Mouse (Mus musculus) intestine, embryonic 16.5 days (tissue): ENCODE results near the gene Bbs5. TPM values are rescaled to one million over a fixed set of nuclear protein-coding genes. Genes with fewer than 3 reads are reported as not detected.
"Not testable (repeated sequence)": the region's sequence is repeated elsewhere in the genome, so short reads cannot be mapped to it uniquely, and the experiment has no call there.

Experiments
- ATAC-seq: fragments of 200-750 bp; cut with Nextera tagmentation; 2 replicates; pipeline ENCODE4 v1.8.0; 2017; ENCODE audit warnings: moderate TSS enrichment, moderate library complexity
- H3K27ac ChIP-seq: fragments of 300-500 bp; sonication (generic); 2 replicates; pipeline ENCODE4 v1.5.1; 2014; ENCODE audit warnings: mild to moderate bottlenecking, low read length
- H3K27me3 ChIP-seq: fragments of 300-500 bp; sonication (generic); replicated peaks from 2 replicates; pipeline ENCODE4 v1.6.1; 2014; ENCODE audit warnings: low read length, control low read depth, mixed read lengths; ENCODE audit not compliant: control insufficient read depth, insufficient read depth
- H3K36me3 ChIP-seq: fragments of 300-500 bp; sonication (generic); 2 replicates; pipeline ENCODE4 v1.6.1; 2014; ENCODE audit warnings: low read length, control low read depth; ENCODE audit not compliant: control insufficient read depth, insufficient read depth
- H3K4me1 ChIP-seq: fragments of 300-500 bp; sonication (generic); 2 replicates; pipeline ENCODE4 v1.6.1; 2014; ENCODE audit warnings: low read length, control low read depth, mixed read lengths; ENCODE audit not compliant: control insufficient read depth, insufficient read depth
- H3K4me2 ChIP-seq: fragments of 300-500 bp; sonication (generic); 2 replicates; pipeline ENCODE4 v1.6.1; 2014; ENCODE audit warnings: low read depth, low read length, control low read depth
- H3K4me3 ChIP-seq: fragments of 300-500 bp; sonication (generic); 2 replicates; pipeline ENCODE4 v1.5.1; 2014; ENCODE audit warnings: mild to moderate bottlenecking, low read length
- H3K9ac ChIP-seq: fragments of 300-500 bp; sonication (generic); 2 replicates; pipeline ENCODE4 v1.6.1; 2014; ENCODE audit warnings: low read depth, low read length
- H3K9me3 ChIP-seq: fragments of 300-500 bp; sonication (generic); 2 replicates; pipeline ENCODE4 v1.6.1; 2016; ENCODE audit warnings: low read length, control low read depth; ENCODE audit not compliant: control insufficient read depth
- WGBS: fragments of 180-500 bp; shearing (Covaris S2); extraction: QIAGEN DNeasy Blood & Tissue Kit; methylation state at CpG from one replicate; pipeline ENCODE4 v1.1.7; 2014; 5-methylcytosine and 5-hydroxymethylcytosine counted together
- polyA plus RNA-seq: library from polyadenylated mRNA; unstranded; fragments of >200 nt; fragmentation: Nextera tagmentation; extraction: Ambion mirVana; gene quantifications from 2 replicates; pipeline ENCODE4 v1.2.1, GENCODE M21; 2015

The Bbs5 gene
- polyA plus RNA-seq, 1 experiment from 2014 or later: 11.1 TPM

DNA sequence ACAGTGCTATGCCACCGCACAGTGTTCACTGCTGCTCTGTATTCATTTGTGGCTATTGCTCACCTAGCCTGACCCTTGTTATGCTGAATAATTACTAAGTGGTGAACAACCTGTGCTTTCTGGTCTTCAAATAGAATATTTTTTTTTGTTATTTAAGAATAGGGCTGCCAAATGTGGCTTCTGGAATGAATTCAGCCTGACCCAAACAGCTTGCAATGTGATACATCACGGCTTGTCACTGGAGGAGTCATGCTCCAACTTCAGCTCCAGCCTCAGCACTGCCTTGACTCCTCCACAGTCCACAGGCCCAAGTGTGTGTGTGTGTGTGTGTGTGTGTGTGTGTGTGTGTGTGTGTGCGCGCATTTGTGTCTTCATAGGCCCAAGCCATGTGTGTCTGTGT lies 12.4 kb downstream of the Bbs5 start:
- Histone ChIP-seq H3K4me2 (no peak overlapping the region), H3K9ac (no peak overlapping the region), H3K9me3 (no peaks in the 10 kb centered on the region), H3K27ac (no peak overlapping the region), H3K4me1 (no peaks in the 10 kb centered on the region), H3K36me3 (no peaks in the 10 kb centered on the region), H3K4me3 (no peak overlapping the region), H3K27me3 (no peaks in the 10 kb centered on the region)
- WGBS: 95% methylated on average over 4 of the region's 4 CpGs
- no peak for ATAC-seq

DNA sequence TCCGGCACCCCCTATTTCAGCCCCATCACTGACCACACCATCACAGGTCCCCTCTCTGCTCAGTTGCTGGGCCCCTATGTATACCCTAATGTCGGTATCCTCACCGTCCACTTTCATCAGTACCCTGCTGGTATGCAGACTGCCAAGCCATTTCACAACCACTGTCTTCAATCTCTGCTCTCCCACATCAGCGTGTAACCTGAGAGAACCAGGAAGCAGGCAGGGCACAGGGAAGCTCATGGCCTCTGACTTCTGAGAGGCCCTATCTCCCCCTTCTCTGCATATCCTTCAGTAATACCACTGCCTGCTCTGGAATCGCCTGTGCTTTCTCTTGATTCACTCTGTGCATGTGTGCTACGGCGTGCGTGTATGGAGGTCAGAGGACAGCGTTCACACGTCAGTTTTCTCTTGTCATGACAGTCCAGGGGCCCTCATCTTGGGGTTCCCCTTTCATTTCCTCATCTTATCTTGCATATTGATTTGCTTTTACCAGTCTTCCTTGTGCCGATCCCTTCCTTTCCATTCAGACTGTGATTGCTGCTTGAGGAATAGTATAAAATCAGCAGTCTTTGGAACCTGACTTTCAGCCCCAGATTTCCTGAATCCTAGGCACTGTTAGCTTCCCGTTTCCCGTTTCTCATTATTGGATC lies 17.0 kb downstream of the Bbs5 start:
- WGBS: 75% methylated on average over 13 of the region's 13 CpGs
- Histone ChIP-seq H3K9me3 (no peaks in the 10 kb centered on the region), H3K4me2 (no peak overlapping the region), H3K27ac (no peak overlapping the region), H3K36me3 (no peaks in the 10 kb centered on the region), H3K9ac (no peak overlapping the region), H3K4me3 (no peak overlapping the region), H3K4me1 (no peaks in the 10 kb centered on the region), H3K27me3 (no peaks in the 10 kb centered on the region)
- peak; percentile 81 for ATAC-seq

DNA sequence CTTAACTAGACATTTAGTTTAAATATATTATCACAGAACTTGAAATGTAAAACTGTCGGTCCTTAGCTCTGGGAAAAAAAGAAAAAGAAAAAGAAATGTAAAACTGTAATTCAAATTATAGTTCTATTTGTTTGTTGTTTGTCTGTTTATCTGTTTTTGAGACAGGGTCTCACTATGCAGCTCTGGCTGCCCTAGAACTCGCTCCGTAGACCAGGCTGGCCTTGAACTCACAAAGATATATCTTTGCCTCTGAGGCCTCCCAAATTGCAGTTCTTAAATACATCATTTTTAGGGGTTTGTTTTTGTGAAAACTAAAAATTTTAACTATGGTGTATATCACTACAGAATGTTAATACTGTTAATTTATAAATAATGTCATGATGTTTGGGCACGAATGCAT lies 20.7 kb downstream of the Bbs5 start:
- no peak for ATAC-seq
- no peaks in the 10 kb centered on the region for H3K4me1 ChIP-seq
- WGBS: 89% methylated on average over 4 of the region's 4 CpGs
- no peak overlapping the region for H3K9ac ChIP-seq
- no peaks in the 10 kb centered on the region for H3K9me3 ChIP-seq
- H3K4me3 ChIP-seq: no peak overlapping the region
- no peak overlapping the region for H3K4me2 ChIP-seq
- no peaks in the 10 kb centered on the region for H3K36me3 ChIP-seq
- H3K27ac ChIP-seq: no peak overlapping the region
- no peaks in the 10 kb centered on the region for H3K27me3 ChIP-seq

DNA sequence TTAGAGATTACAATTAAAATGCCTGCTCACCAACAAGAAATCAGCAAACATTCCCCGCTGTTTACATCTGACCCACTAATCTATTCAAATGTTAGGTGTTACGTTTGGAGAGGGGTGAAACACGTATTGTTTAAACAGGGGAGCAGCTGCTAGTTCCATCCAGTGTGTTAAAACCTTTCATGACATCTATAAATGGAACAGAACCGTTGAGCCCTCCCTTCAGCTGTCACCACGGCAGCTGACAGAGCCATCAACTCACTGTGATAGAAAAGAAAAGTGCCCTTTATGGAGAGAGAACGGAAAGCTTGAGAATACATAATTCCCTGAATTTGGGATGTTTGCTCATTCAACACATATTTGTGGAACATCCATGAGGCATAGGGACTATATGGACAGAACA lies 21.4 kb downstream of the Bbs5 start:
- no peak for ATAC-seq
- Histone ChIP-seq H3K9me3 (no peaks in the 10 kb centered on the region), H3K27ac (no peak overlapping the region), H3K9ac (no peak overlapping the region), H3K36me3 (no peaks in the 10 kb centered on the region), H3K4me2 (no peak overlapping the region), H3K27me3 (no peaks in the 10 kb centered on the region), H3K4me3 (no peak overlapping the region), H3K4me1 (no peaks in the 10 kb centered on the region)
- WGBS: 76% methylated on average over 6 of the region's 6 CpGs

DNA sequence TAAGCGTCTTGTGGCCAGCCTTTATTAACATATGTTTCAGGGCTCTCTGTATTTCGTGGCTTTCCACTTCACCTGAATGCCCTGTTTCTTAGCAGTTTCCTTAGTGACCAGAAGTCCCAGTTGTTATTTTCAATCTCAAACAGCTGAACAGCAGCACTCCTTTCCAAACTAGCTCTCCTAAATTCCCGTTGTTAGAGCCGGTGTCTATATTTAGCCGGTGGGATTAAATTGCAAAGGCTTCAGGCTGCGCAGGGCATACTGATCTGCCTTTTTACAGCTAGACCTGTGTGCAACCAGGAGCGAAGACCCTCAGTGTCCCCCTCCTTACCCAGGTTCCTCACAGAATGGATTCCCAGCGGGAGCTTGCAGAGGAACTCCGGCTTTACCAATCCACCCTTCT lies 22.9 kb downstream of the Bbs5 start, which contains the start of gene Klhl41:
Gene Klhl41, plus strand, starts transcription at position 268 of the 400 bp plus-strand sequence.
- no peaks in the 10 kb centered on the region for H3K36me3 ChIP-seq
- H3K9me3 ChIP-seq: no peaks in the 10 kb centered on the region
- H3K4me1 ChIP-seq: no peaks in the 10 kb centered on the region
- ATAC-seq: no peak
- H3K27ac ChIP-seq: no peak within 1 kb of the TSS
- no peak within 1 kb of the TSS for H3K4me2 ChIP-seq
- H3K27me3 ChIP-seq: no peaks in the 10 kb centered on the region
- 86% methylated on average over 9 of the region's 9 CpGs for WGBS
- no peak within 1 kb of the TSS for H3K4me3 ChIP-seq
- H3K9ac ChIP-seq: no peak within 1 kb of the TSS

DNA sequence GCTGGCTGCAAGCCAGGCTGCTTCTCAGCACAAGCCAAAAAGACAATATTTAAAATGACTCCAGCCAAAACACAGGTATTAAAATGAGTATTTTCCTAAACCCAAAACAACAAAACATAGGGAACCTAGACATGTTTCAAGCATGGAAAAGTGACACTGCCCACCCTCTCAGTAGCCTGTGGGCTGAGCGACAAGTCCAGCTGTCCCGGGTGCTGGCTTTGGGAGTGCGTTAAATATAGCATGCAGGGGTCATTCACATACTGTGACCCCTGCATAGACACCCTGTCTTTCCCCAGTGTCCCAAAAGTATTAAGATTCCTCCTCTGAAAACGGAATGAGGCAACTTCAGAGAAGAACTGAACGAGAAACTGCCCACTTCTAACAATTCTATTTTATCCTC lies 26.8 kb downstream of the Bbs5 start:
- Histone ChIP-seq H3K4me2 (no peak overlapping the region), H3K27ac (no peak overlapping the region), H3K4me3 (no peak overlapping the region), H3K9ac (no peak overlapping the region), H3K9me3 (no peaks in the 10 kb centered on the region), H3K27me3 (no peaks in the 10 kb centered on the region), H3K4me1 (no peaks in the 10 kb centered on the region), H3K36me3 (no peaks in the 10 kb centered on the region)
- no peak for ATAC-seq
- whole genome bisulfite sequencing: 70% methylated on average over 5 of the region's 5 CpGs

DNA sequence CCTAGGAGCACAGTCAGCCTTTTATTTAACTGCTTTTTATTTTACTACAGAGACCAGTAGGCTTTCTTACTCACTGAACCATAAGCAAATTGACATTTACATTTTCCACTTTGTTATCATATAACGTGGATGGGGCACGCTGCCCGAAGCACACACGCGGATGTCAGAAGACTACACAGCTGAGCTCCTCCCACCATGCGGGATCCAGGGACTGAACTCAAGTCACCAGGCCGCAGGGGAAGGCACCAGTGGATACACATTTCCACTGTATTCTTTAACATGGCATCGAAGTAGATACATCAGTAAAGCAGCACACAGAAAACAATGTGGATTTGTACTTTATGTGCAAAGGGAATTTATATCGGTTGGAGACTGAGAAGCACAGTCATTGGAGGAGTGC lies 28.3 kb downstream of the Bbs5 start:
- H3K36me3 ChIP-seq: no peaks in the 10 kb centered on the region
- ATAC-seq: no peak
- H3K9me3 ChIP-seq: no peaks in the 10 kb centered on the region
- WGBS: 89% methylated on average over 9 of the region's 9 CpGs
- no peak overlapping the region for H3K9ac ChIP-seq
- no peak overlapping the region for H3K4me2 ChIP-seq
- no peaks in the 10 kb centered on the region for H3K27me3 ChIP-seq
- H3K4me3 ChIP-seq: no peak overlapping the region
- no peak overlapping the region for H3K27ac ChIP-seq
- H3K4me1 ChIP-seq: no peaks in the 10 kb centered on the region

DNA sequence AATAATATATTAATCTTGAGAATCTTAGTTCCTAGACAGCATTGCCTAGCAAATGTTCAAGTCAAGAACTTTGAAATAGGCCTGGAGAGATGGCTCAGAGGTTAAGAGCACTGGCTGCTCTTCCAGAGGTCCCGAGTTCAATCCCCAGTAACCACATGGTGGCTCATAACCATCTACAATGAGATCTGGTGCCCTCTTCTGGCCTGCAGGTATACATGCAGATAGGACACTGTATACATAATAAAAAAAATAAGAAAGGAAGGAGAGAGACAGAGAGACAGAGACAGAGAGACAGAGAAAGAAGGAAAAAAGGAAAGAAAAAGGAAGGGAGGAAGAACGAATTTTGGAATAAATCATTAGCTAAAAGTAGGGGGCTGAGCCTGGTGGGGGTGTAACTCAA lies 29.7 kb downstream of the Bbs5 start:
- Histone ChIP-seq H3K36me3 (no peaks in the 10 kb centered on the region), H3K9ac (no peak overlapping the region), H3K4me3 (no peak overlapping the region), H3K9me3 (no peaks in the 10 kb centered on the region), H3K27me3 (no peaks in the 10 kb centered on the region), H3K4me1 (no peaks in the 10 kb centered on the region), H3K27ac (no peak overlapping the region), H3K4me2 (no peak overlapping the region)
- WGBS: 65% methylated on average over 2 of the region's 2 CpGs
- no peak for ATAC-seq

DNA sequence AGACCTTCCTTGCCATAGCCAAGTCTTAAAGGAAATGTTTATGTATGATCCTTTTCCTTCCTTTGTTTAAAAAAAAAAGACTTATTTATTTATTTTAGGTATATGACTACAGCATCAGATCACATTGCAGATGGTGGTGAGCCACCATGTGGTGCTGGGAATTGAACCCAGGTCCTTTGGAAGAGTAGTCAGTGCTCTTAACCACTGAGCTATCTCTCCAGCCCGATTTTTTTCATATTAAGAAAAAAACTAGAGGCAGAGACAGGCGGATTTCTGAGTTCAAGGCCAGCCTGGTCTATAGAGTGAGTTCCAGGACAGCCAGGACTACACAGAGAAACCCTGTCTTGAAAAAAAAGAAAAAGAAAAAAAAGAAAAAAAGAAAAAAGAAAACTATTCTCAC lies 30.2 kb downstream of the Bbs5 start:
- not testable (repeated sequence) for H3K9ac ChIP-seq, H3K27me3 ChIP-seq, H3K9me3 ChIP-seq, H3K4me3 ChIP-seq, H3K36me3 ChIP-seq, H3K4me2 ChIP-seq, H3K4me1 ChIP-seq, H3K27ac ChIP-seq, ATAC-seq
- WGBS: 86% methylated on average over 2 of the region's 2 CpGs

DNA sequence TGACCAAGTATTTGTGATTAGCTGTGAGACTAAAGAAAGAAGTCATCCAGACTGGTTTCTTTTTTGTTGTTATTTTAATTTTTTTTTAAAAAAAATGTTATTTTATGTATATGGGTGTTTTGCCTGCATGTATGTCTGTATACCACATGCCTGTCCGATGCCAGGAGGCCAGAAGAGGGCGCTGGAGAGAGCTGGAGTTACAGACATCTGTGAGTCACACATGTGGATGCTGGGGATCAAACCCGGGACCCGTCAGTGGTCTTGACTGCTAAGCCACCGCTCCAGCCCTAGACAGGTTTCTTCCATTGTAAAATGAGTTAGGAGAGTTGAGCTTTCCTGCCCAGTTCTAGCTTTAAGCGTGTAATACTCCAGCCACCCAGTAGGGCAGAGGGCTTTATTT lies 33.0 kb downstream of the Bbs5 start:
- no peak overlapping the region for H3K27ac ChIP-seq
- H3K9ac ChIP-seq: no peak overlapping the region
- no peaks in the 10 kb centered on the region for H3K9me3 ChIP-seq
- H3K4me1 ChIP-seq: no peaks in the 10 kb centered on the region
- no peak overlapping the region for H3K4me2 ChIP-seq
- WGBS: 58% methylated on average over 6 of the region's 6 CpGs
- H3K27me3 ChIP-seq: no peaks in the 10 kb centered on the region
- no peaks in the 10 kb centered on the region for H3K36me3 ChIP-seq
- no peak overlapping the region for H3K4me3 ChIP-seq
- no peak for ATAC-seq
